8 mouse cellular contexts compared by ENCODE assay signal in the genomic region with DNA sequence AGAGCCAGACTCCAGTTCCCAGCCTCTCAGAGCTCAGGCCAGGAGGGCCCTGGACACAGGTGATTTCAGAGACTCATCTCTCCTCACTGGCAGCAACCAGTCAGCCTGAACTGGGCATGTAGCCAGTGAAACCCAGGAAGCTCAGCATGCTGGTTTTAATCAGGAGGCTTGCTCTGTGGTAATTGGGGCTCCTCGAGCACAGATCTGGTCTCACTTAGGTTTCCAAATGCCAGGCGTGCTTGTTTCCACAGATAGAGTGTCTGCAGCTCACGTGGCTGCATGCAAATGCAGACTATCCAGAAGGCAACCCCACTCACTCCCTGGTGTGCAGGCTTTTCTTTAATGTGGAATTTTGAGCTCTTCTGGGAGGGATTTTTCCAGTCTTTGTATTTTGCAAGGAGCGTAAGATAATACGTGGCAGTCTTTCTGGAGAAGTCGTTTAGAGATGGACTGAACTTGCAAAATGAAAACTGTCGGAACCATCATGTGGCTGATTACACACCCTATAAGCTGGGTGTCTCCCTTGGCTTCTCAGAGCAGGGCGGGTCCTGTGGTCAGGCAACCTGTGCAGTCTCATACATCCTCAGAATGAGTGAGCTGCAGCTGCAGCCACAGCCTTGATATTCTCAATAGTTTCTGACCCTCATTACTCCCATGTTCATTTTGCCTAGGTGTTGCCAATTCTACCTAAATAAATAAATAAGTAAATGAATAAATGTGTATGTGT. TPM values are rescaled to one million over a fixed set of nuclear protein-coding genes. Genes with fewer than 3 reads are reported as not detected.
A peak's percentile ranks its signal among the peaks of the same experiment; 100 is the strongest.
DNase-seq lines count a peak whose midpoint lies in the region; ATAC-seq and TF ChIP-seq lines count a peak whose summit lies in the region.

No protein-coding gene starts in this region.

- peaks cover 48% of the 10 kb centered on the region for H3K4me1 ChIP-seq in midbrain, embryonic 10.5 days
- H3K4me1 ChIP-seq in midbrain, embryonic 11.5 days (ENCODE audit: control insufficient read depth, insufficient read depth, low read length): peaks cover 5% of the 10 kb centered on the region; the same call in 1 of the 2 replicates
- H3K4me1 ChIP-seq in embryonic facial prominence, embryonic 15.5 days: peaks cover 55% of the 10 kb centered on the region
- H3K4me1 ChIP-seq in heart, embryonic 11.5 days (ENCODE audit: control insufficient read depth, insufficient read depth, low read length): peaks cover 89% of the 10 kb centered on the region
- H3K4me1 ChIP-seq in kidney, postnatal 0 days (replicated peaks; ENCODE audit: insufficient read depth, low read length): peaks cover 12% of the 10 kb centered on the region
- H3K4me1 ChIP-seq in limb, embryonic 13.5 days: peaks cover 81% of the 10 kb centered on the region

- no peak overlapping the region for H3K4me3 ChIP-seq in midbrain, embryonic 10.5 days
- H3K4me3 ChIP-seq in midbrain, embryonic 11.5 days (ENCODE audit: low read depth, low read length): no peak overlapping the region
- no peak overlapping the region for H3K4me3 ChIP-seq in embryonic facial prominence, embryonic 15.5 days (replicated peaks)
- H3K4me3 ChIP-seq in heart, embryonic 11.5 days (ENCODE audit: low read depth, low read length): no peak overlapping the region
- H3K4me3 ChIP-seq in kidney, postnatal 0 days (replicated peaks; ENCODE audit: low read depth, low read length): no peak overlapping the region
- no peak overlapping the region for H3K4me3 ChIP-seq in limb, embryonic 13.5 days

- no peaks in the 10 kb centered on the region for H3K27me3 ChIP-seq in midbrain, embryonic 10.5 days (ENCODE audit: low read depth, poor library complexity, severe bottlenecking)
- no peaks in the 10 kb centered on the region for H3K27me3 ChIP-seq in midbrain, embryonic 11.5 days (ENCODE audit: control insufficient read depth, insufficient read depth, low read length)
- no peaks in the 10 kb centered on the region for H3K27me3 ChIP-seq in embryonic facial prominence, embryonic 15.5 days
- no peaks in the 10 kb centered on the region for H3K27me3 ChIP-seq in heart, embryonic 11.5 days (ENCODE audit: control insufficient read depth, insufficient read depth, low read length)
- H3K27me3 ChIP-seq in kidney, postnatal 0 days (ENCODE audit: insufficient read depth, low read length): no peaks in the 10 kb centered on the region
- H3K27me3 ChIP-seq in limb, embryonic 13.5 days: no peaks in the 10 kb centered on the region

- no peak for ATAC-seq in midbrain, embryonic 11.5 days (ENCODE audit: low FRiP score)
- ATAC-seq in embryonic facial prominence, embryonic 15.5 days (ENCODE audit: insufficient number of reproducible peaks, low FRiP score, low TSS enrichment, low read depth): peak; percentile 81
- no peak; the same call in 1 of the 2 replicates for ATAC-seq in heart, embryonic 11.5 days (replicated peaks; ENCODE audit: insufficient number of reproducible peaks, low FRiP score, low TSS enrichment)
- ATAC-seq in kidney, postnatal 0 days (replicated peaks; ENCODE audit: low FRiP score, low read depth): peak; percentile 56; the same call in 1 of the 2 replicates
- peak; percentile 88 for ATAC-seq in limb, embryonic 13.5 days (ENCODE audit: low FRiP score, low read depth)
- ATAC-seq in erythroid progenitor cell, adult 5-6 weeks (replicated peaks; ENCODE audit: low FRiP score, poor library complexity, severe bottlenecking): no peak

- peak; percentile 17 for DNase-seq in midbrain, embryonic 10.5 days (ENCODE audit: low spot score)
- no peak for DNase-seq in midbrain, embryonic 11.5 days (ENCODE audit: low spot score, missing footprints)
- no peak for DNase-seq in kidney, postnatal 0 days (ENCODE audit: low spot score)
- DNase-seq in right cerebral cortex, postnatal 10 days (ENCODE audit: low spot score in 2 of 2): peak; percentile 73 to 78

- H3K36me3 ChIP-seq in midbrain, embryonic 10.5 days: no peaks in the 10 kb centered on the region
- H3K36me3 ChIP-seq in midbrain, embryonic 11.5 days (ENCODE audit: control insufficient read depth, insufficient read depth, low read length): no peaks in the 10 kb centered on the region
- no peaks in the 10 kb centered on the region for H3K36me3 ChIP-seq in embryonic facial prominence, embryonic 15.5 days
- no peaks in the 10 kb centered on the region for H3K36me3 ChIP-seq in heart, embryonic 11.5 days (ENCODE audit: control insufficient read depth, insufficient read depth, low read length)
- no peaks in the 10 kb centered on the region for H3K36me3 ChIP-seq in kidney, postnatal 0 days (ENCODE audit: insufficient read depth, low read length)
- H3K36me3 ChIP-seq in limb, embryonic 13.5 days: no peaks in the 10 kb centered on the region

- H3K9ac ChIP-seq in midbrain, embryonic 11.5 days (ENCODE audit: low read length): no peak overlapping the region
- no peak overlapping the region for H3K9ac ChIP-seq in embryonic facial prominence, embryonic 15.5 days
- H3K9ac ChIP-seq in heart, embryonic 11.5 days (ENCODE audit: low read depth, low read length): no peak overlapping the region
- no peak overlapping the region for H3K9ac ChIP-seq in kidney, postnatal 0 days (ENCODE audit: low read depth, low read length)
- peak overlapping the region; percentile 39; the same call in 1 of the 2 replicates for H3K9ac ChIP-seq in limb, embryonic 13.5 days

- 55% methylated on average over 8 of the region's 8 CpGs for WGBS in midbrain, embryonic 10.5 days
- 49% methylated on average over 8 of the region's 8 CpGs for WGBS in midbrain, embryonic 11.5 days
- 12% methylated on average over 8 of the region's 8 CpGs for WGBS in embryonic facial prominence, embryonic 15.5 days
- 40% methylated on average over 8 of the region's 8 CpGs for WGBS in heart, embryonic 11.5 days (ENCODE audit: insufficient replicate concordance)
- WGBS in kidney, postnatal 0 days: 56% methylated on average over 8 of the region's 8 CpGs
- WGBS in limb, embryonic 13.5 days: 17% methylated on average over 8 of the region's 8 CpGs

- H3K4me2 ChIP-seq in midbrain, embryonic 11.5 days: no peak overlapping the region
- H3K4me2 ChIP-seq in embryonic facial prominence, embryonic 15.5 days (replicated peaks): peak overlapping the region; percentile 34
- H3K4me2 ChIP-seq in heart, embryonic 11.5 days: peak overlapping the region; percentile 33
- no peak overlapping the region for H3K4me2 ChIP-seq in kidney, postnatal 0 days (ENCODE audit: low read length)
- peak overlapping the region; percentile 44 for H3K4me2 ChIP-seq in limb, embryonic 13.5 days (replicated peaks)

- peak overlapping the region; percentile 52 for H3K27ac ChIP-seq in midbrain, embryonic 10.5 days (replicated peaks)
- H3K27ac ChIP-seq in midbrain, embryonic 11.5 days (ENCODE audit: low read depth, low read length): no peak overlapping the region
- H3K27ac ChIP-seq in embryonic facial prominence, embryonic 15.5 days (replicated peaks): peak overlapping the region; percentile 78
- peak overlapping the region; percentile 84 for H3K27ac ChIP-seq in heart, embryonic 11.5 days (ENCODE audit: low read depth, low read length)
- H3K27ac ChIP-seq in kidney, postnatal 0 days: peak overlapping the region; percentile 44; the same call in 1 of the 2 replicates
- H3K27ac ChIP-seq in limb, embryonic 13.5 days: peak overlapping the region; percentile 83

- H3K9me3 ChIP-seq in midbrain, embryonic 10.5 days (replicated peaks): no peaks in the 10 kb centered on the region
- H3K9me3 ChIP-seq in midbrain, embryonic 11.5 days (ENCODE audit: control insufficient read depth, low read length): no peaks in the 10 kb centered on the region
- no peaks in the 10 kb centered on the region for H3K9me3 ChIP-seq in embryonic facial prominence, embryonic 15.5 days (replicated peaks)
- no peaks in the 10 kb centered on the region for H3K9me3 ChIP-seq in heart, embryonic 11.5 days (replicated peaks; ENCODE audit: control insufficient read depth, low read length)
- no peaks in the 10 kb centered on the region for H3K9me3 ChIP-seq in kidney, postnatal 0 days (replicated peaks; ENCODE audit: low read length)
- H3K9me3 ChIP-seq in limb, embryonic 13.5 days: no peaks in the 10 kb centered on the region

- TF ChIP-seq CTCF in kidney, postnatal 0 days (IDR thresholded peaks at IDR 0.05; ENCODE audit: low read depth): no peak

RNA-seq across cellular contexts. Expression of a gene that starts 34.2 kb away (rescaled TPM):
- polyA plus RNA-seq in midbrain, embryonic 10.5 days (2016; fragmentation: Nextera tagmentation; extraction: Ambion mirVana): 11.5 and 14.9 TPM in 2 replicates
- 9.6 and 12.1 TPM in 2 replicates for polyA plus RNA-seq in midbrain, embryonic 11.5 days (2014; fragmentation: Nextera tagmentation; extraction: Ambion mirVana)
- polyA plus RNA-seq in embryonic facial prominence, embryonic 15.5 days (2015; fragmentation: Nextera tagmentation; extraction: Ambion mirVana): 13.8 and 16.5 TPM in 2 replicates
- 15.6 and 20.6 TPM in 2 replicates for polyA plus RNA-seq in heart, embryonic 11.5 days (2014; fragmentation: Nextera tagmentation; extraction: Ambion mirVana)
- polyA plus RNA-seq in kidney, postnatal 0 days (2015; fragmentation: Nextera tagmentation; extraction: Ambion mirVana): 5.2 and 5.6 TPM in 2 replicates
- 17.6 and 20.5 TPM in 2 replicates for polyA plus RNA-seq in limb, embryonic 13.5 days (2015; fragmentation: Nextera tagmentation; extraction: Ambion mirVana)
- 1.4 and 1.7 TPM in 2 replicates for total RNA-seq in erythroid progenitor cell, adult 5-6 weeks (2015; ENCODE audit: low replicate concordance)
- 1.8 and 2.0 TPM in 2 replicates for total RNA-seq in erythroid progenitor cell, adult 5-6 weeks (2017; ENCODE audit: low replicate concordance)

Comparison
In these comparisons a context has a peak if more than half of its experiments do, and no peak if none do; other contexts are left out.
1. DNase-seq: peak in midbrain, embryonic 10.5 days (single experiment) and right cerebral cortex, postnatal 10 days (2 of 2); none in midbrain, embryonic 11.5 days (single experiment) and kidney, postnatal 0 days (single experiment).
2. ATAC-seq: peak in embryonic facial prominence, embryonic 15.5 days (single experiment), kidney, postnatal 0 days (single experiment) and limb, embryonic 13.5 days (single experiment); none in midbrain, embryonic 11.5 days (single experiment), heart, embryonic 11.5 days (single experiment) and erythroid progenitor cell, adult 5-6 weeks (single experiment).
3. H3K4me2 ChIP-seq: peak in embryonic facial prominence, embryonic 15.5 days (single experiment), heart, embryonic 11.5 days (single experiment) and limb, embryonic 13.5 days (single experiment); none in midbrain, embryonic 11.5 days (single experiment) and kidney, postnatal 0 days (single experiment).